Mouse (Mus musculus) liver, postnatal 0 days (tissue): ENCODE data around the gene Frmd4b. TPM values are rescaled to one million over a fixed set of nuclear protein-coding genes. Genes with fewer than 3 reads are reported as not detected.

ENCODE experiments used
- ATAC-seq: fragments of 200-750 bp; cut with Nextera tagmentation; 2 replicates; pipeline ENCODE4 v1.8.0; 2017; ENCODE audit warnings: mild to moderate bottlenecking, moderate library complexity
- DNase-seq: peaks from one replicate; pipeline ENCODE4 v3.0.0-alpha.2; 2016
- H3K27ac ChIP-seq: fragments of 300-500 bp; sonication (generic); 2 replicates; pipeline ENCODE4 v1.5.1; 2014; ENCODE audit warnings: antibody characterized with exemption, moderate library complexity, mild to moderate bottlenecking, low read depth
- H3K27me3 ChIP-seq: fragments of 300-500 bp; sonication (generic); 2 replicates; pipeline ENCODE4 v1.6.1; 2014; ENCODE audit warnings: low read length, control low read depth, mixed read lengths; ENCODE audit not compliant: insufficient read depth
- H3K36me3 ChIP-seq: fragments of 300-500 bp; sonication (generic); replicated peaks from 2 replicates; pipeline ENCODE4 v1.6.1; 2014; ENCODE audit warnings: mild to moderate bottlenecking, control low read depth, low read length, moderate library complexity, mixed read lengths; ENCODE audit not compliant: insufficient read depth
- H3K4me1 ChIP-seq: fragments of 300-500 bp; sonication (generic); 2 replicates; pipeline ENCODE4 v1.6.1; 2014; ENCODE audit warnings: antibody characterized with exemption, mild to moderate bottlenecking, control low read depth; ENCODE audit not compliant: insufficient read depth
- H3K4me2 ChIP-seq: fragments of 300-500 bp; sonication (generic); 2 replicates; pipeline ENCODE4 v1.6.1; 2014; ENCODE audit warnings: low read depth, mild to moderate bottlenecking, low read length, moderate library complexity, mixed read lengths
- H3K4me3 ChIP-seq: fragments of 300-500 bp; sonication (generic); 2 replicates; pipeline ENCODE4 v1.5.1; 2014; ENCODE audit warnings: low read depth, low read length
- H3K9ac ChIP-seq: fragments of 300-500 bp; sonication (generic); replicated peaks from 2 replicates; pipeline ENCODE4 v1.6.1; 2014; ENCODE audit warnings: mild to moderate bottlenecking, moderate library complexity
- H3K9me3 ChIP-seq: fragments of 300-500 bp; sonication (generic); 2 replicates; pipeline ENCODE4 v1.6.1; 2016; ENCODE audit warnings: mild to moderate bottlenecking, control low read depth, low read length, mixed read lengths
- CTCF ChIP-seq: sonication (generic); IDR thresholded peaks from 2 replicates; pipeline ENCODE4 v1.5.1; 2016; ENCODE audit warnings: antibody characterized with exemption, low read depth
- EP300 ChIP-seq: IDR thresholded peaks from 2 replicates; pipeline ENCODE4 v1.6.1; 2016; ENCODE audit warnings: antibody characterized with exemption, low read depth, mild to moderate bottlenecking
- WGBS: fragments of 180-500 bp; shearing (Covaris S2); extraction: QIAGEN DNeasy Blood & Tissue Kit; methylation state at CpG from one replicate; pipeline ENCODE4 v1.1.7; 2014; ENCODE audit not compliant: insufficient replicate concordance; 5-methylcytosine and 5-hydroxymethylcytosine counted together
- polyA plus RNA-seq: library from polyadenylated mRNA; unstranded; fragments of >200 nt; fragmentation: Nextera tagmentation; extraction: Ambion mirVana; gene quantifications from 2 replicates; pipeline ENCODE4 v1.2.1, GENCODE M21; 2015

The Frmd4b gene
- polyA plus RNA-seq, 1 experiment from 2014 or later: 8.3 TPM

GRCm38 (mm10) chr6:97288047-97288855 is 329.1 kb downstream of the Frmd4b start:
- Histone ChIP-seq H3K4me3 (no peak overlapping the region), H3K27ac (peak overlapping the region; percentile 60), H3K27me3 (no peaks in the 10 kb centered on the region), H3K9me3 (no peaks in the 10 kb centered on the region), H3K36me3 (peaks cover 20% of the 10 kb centered on the region), H3K4me1 (peaks cover 18% of the 10 kb centered on the region), H3K4me2 (no peak overlapping the region), H3K9ac (no peak overlapping the region)
- no peak for ATAC-seq
- WGBS: 73% methylated on average over 19 of the region's 19 CpGs
- TF ChIP-seq EP300 (no peak), CTCF (no peak)
- no peak for DNase-seq

DNA sequence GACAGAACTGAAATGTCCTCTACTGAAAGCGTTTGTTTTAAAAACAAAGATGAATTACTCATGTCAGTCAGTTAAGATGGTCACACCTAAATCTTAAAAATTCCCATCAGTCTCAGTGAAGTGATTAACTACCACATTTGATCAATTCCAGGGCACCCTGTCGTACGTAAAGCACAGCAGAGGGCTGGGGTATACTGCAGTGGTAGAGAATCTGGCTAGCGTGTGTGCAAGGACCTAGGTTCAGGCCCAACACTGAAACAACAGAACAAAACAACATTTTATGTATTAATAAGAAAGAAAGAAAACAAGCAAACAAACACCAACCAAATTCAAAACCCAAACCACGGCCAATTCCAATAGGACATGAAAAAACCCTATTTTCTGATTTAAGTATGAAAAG is 331.0 kb downstream of the Frmd4b start:
- WGBS: 86% methylated on average over 5 of the region's 5 CpGs
- H3K4me1 ChIP-seq: peaks cover 11% of the 10 kb centered on the region
- H3K27ac ChIP-seq: no peak overlapping the region
- ATAC-seq: no peak
- no peak overlapping the region for H3K4me3 ChIP-seq
- peaks cover 10% of the 10 kb centered on the region; the same call in 1 of the 2 replicates for H3K36me3 ChIP-seq
- H3K9ac ChIP-seq: no peak overlapping the region
- DNase-seq: no peak
- no peaks in the 10 kb centered on the region for H3K27me3 ChIP-seq
- TF ChIP-seq CTCF (no peak), EP300 (no peak)
- H3K4me2 ChIP-seq: no peak overlapping the region
- H3K9me3 ChIP-seq: no peaks in the 10 kb centered on the region

GRCm38 (mm10) chr6:97283676-97284075 is 333.7 kb downstream of the Frmd4b start:
- Histone ChIP-seq H3K27me3 (no peaks in the 10 kb centered on the region), H3K9ac (no peak overlapping the region), H3K4me1 (peaks cover 5% of the 10 kb centered on the region; the same call in 1 of the 2 replicates), H3K9me3 (no peaks in the 10 kb centered on the region), H3K4me2 (no peak overlapping the region), H3K36me3 (peaks cover 10% of the 10 kb centered on the region; the same call in 1 of the 2 replicates), H3K4me3 (no peak overlapping the region), H3K27ac (no peak overlapping the region)
- DNase-seq (no peak), ATAC-seq (no peak)
- 75% methylated on average over 1 of the region's 1 CpGs for WGBS
- TF ChIP-seq CTCF (no peak), EP300 (no peak)

DNA sequence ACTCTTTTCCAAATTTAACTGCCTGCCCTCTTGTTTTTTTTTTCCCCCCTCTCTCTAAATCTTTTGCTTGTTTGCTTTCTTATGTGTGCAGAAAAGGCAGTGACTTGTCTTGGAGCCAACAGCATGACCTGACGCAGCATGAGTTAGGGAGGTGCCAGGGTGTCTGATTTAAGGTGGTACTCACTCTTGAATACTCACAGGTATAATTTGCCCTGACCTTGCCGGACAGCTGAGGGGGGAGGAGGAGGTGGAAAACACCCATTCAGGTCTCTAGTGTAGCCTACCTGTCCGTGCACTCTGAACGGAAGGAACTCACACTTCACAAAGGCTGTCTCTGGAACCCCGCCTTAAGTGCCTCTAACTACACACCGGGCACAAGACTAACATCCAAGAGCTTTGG is 338.5 kb downstream of the Frmd4b start:
- Histone ChIP-seq H3K27ac (no peak overlapping the region), H3K4me2 (no peak overlapping the region), H3K36me3 (no peaks in the 10 kb centered on the region), H3K27me3 (no peaks in the 10 kb centered on the region), H3K4me1 (peaks cover 3% of the 10 kb centered on the region; the same call in 1 of the 2 replicates), H3K9me3 (no peaks in the 10 kb centered on the region), H3K9ac (no peak overlapping the region; the same call in 1 of the 2 replicates), H3K4me3 (no peak overlapping the region)
- DNase-seq (no peak), ATAC-seq (no peak)
- TF ChIP-seq EP300: no peak
- TF ChIP-seq CTCF: no peak
- WGBS: 63% methylated on average over 6 of the region's 6 CpGs

- H3K9ac ChIP-seq: peak overlapping the region; percentile 31
- no peaks in the 10 kb centered on the region for H3K36me3 ChIP-seq
- H3K27ac ChIP-seq: no peak overlapping the region
- no peaks in the 10 kb centered on the region for H3K9me3 ChIP-seq
- 5% methylated on average over 19 of the region's 19 CpGs for WGBS
- peaks cover 3% of the 10 kb centered on the region; the same call in 1 of the 2 replicates for H3K4me1 ChIP-seq
- H3K27me3 ChIP-seq: no peaks in the 10 kb centered on the region
- 0 out of 2 replicates have a peak overlapping the region, but pooled peaks have one; percentile 7 for H3K4me3 ChIP-seq
- ATAC-seq (peak; percentile 80), DNase-seq (peak; percentile 74)
- H3K4me2 ChIP-seq: peak overlapping the region; percentile 62
- TF ChIP-seq EP300 (no peak; the same call in 1 of the 2 replicates), CTCF (peak; percentile 84)
Measured at GRCm38 (mm10) chr6:97278014-97278787, 339.1 kb downstream of the Frmd4b start.

GRCm38 (mm10) chr6:97276890-97277497 is 340.3 kb downstream of the Frmd4b start:
- WGBS: 48% methylated on average over 5 of the region's 5 CpGs
- Histone ChIP-seq H3K27ac (peak overlapping the region; percentile 34; the same call in 1 of the 2 replicates), H3K9me3 (no peaks in the 10 kb centered on the region), H3K9ac (no peak overlapping the region), H3K4me1 (peaks cover 3% of the 10 kb centered on the region; the same call in 1 of the 2 replicates), H3K4me2 (no peak overlapping the region), H3K27me3 (no peaks in the 10 kb centered on the region), H3K36me3 (no peaks in the 10 kb centered on the region), H3K4me3 (no peak overlapping the region)
- no peak for TF ChIP-seq CTCF
- TF ChIP-seq EP300: no peak
- ATAC-seq (no peak), DNase-seq (no peak)
